Mouse (Mus musculus): ENCODE data around the gene Ssbp4.

DNA sequence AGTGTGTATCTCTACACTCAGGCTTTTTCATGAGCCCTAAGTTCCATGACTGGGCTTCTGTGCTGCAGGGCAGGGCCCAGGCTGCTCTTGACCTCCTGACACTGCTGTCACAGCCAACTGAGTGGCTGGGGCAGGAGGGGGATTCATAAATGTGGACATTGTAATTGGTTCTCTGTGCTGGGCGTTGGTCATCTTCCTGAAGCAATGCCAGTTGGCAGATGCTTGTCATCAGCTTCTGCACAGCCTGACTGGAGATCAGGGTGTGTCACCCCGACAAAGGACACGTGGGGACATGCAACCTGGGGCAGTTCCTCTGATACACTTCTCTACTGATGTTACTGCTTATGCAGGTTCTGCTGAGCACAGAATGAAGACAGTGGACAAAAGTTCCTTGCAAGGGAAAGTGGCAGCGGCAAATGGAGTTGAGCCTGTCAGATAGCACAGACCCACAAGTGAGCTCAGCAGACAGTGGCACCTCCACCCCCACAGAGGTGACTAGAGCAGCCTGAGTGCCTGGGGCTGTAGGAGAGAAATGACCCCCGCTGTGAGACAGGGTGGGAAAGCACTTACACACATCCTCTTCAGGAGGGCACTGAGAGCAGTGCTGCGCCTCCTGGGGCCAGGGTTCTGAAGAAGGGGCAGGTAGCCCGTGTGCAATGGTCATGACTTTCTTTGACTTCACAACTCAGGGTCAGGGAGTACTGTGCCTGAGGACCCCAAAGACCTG, 46.7 kb downstream of the Ssbp4 start:
- TF ChIP-seq POLR2A (IDR thresholded peaks at IDR 0.05; ENCODE audit: low read depth, low read length) (0 out of 2 replicates have a peak, but pooled peaks have one; percentile 9), CTCF (IDR thresholded peaks at IDR 0.05; ENCODE audit: extremely low read depth, insufficient read length, insufficient replicate concordance, low read depth, low read length) (no peak)
